Comparison of ENCODE assay signal across 10 mouse cellular contexts in genomic region chr11:118417496-118417895, GRCm38 (mm10). TPM values are rescaled to one million over a fixed set of nuclear protein-coding genes. Genes with fewer than 3 reads are reported as not detected.
A peak's percentile ranks its signal among the peaks of the same experiment; 100 is the strongest.
DNase-seq lines count a peak whose midpoint lies in the region; ATAC-seq and TF ChIP-seq lines count a peak whose summit lies in the region.
"Had no signal": no experiment of that assay in that cellular context is flagged by ENCODE, and none has a peak within 500 bp of the region (broad histone marks: within the 10 kb centered on the region; RNA-seq: fewer than 3 reads in every experiment).

No protein-coding gene starts in this region.

- peaks cover 2% of the 10 kb centered on the region; the same call in 1 of the 2 replicates for H3K27me3 ChIP-seq in heart, embryonic 13.5 days (replicated peaks)
- H3K27me3 ChIP-seq in heart, adult 2 months (ENCODE audit: control insufficient read depth, insufficient read depth, low read length): no peaks in the 10 kb centered on the region
- no peaks in the 10 kb centered on the region for H3K27me3 ChIP-seq in forebrain, postnatal 0 days (ENCODE audit: insufficient read depth, low read length)

- TF ChIP-seq CTCF in heart, adult 2 months (IDR thresholded peaks at IDR 0.05): no peak
- no peak for TF ChIP-seq CTCF in bone marrow, adult 2 months (IDR thresholded peaks at IDR 0.05; ENCODE audit: control insufficient read depth, insufficient read depth, low read length)
- TF ChIP-seq CTCF in forebrain, postnatal 0 days (IDR thresholded peaks at IDR 0.05; ENCODE audit: low read depth): no peak

- TF ChIP-seq EP300 in heart, adult 2 months (IDR thresholded peaks at IDR 0.05; ENCODE audit: insufficient read depth, low read depth, low read length): no peak

- peaks cover 3% of the 10 kb centered on the region for H3K79me2 ChIP-seq in heart, adult 2 months (replicated peaks; ENCODE audit: control insufficient read depth, insufficient read depth, low read length)
- peaks cover 62% of the 10 kb centered on the region for H3K79me2 ChIP-seq in macrophage (ENCODE audit: inconsistent target)

- H3K36me3 ChIP-seq in heart, embryonic 13.5 days: peaks cover 41% of the 10 kb centered on the region
- H3K36me3 ChIP-seq in heart, adult 2 months (ENCODE audit: control insufficient read depth, insufficient read depth, low read length): no peaks in the 10 kb centered on the region
- peaks cover 11% of the 10 kb centered on the region; the same call in 1 of the 2 replicates for H3K36me3 ChIP-seq in forebrain, postnatal 0 days (ENCODE audit: insufficient read depth)
- peaks cover 28% of the 10 kb centered on the region; the same call in 1 of the 2 replicates for H3K36me3 ChIP-seq in macrophage (ENCODE audit: inconsistent target)

- H3K9ac ChIP-seq in heart, embryonic 13.5 days: peak overlapping the region; percentile 99; the same call in 1 of the 2 replicates
- H3K9ac ChIP-seq in heart, adult 2 months (ENCODE audit: low read depth, low read length): no peak overlapping the region
- no peak overlapping the region for H3K9ac ChIP-seq in forebrain, postnatal 0 days

- intact Hi-C loops in heart, adult 2 months (cut with DNase I): no loop called here

- H3K4me1 ChIP-seq in heart, embryonic 13.5 days: peaks cover 26% of the 10 kb centered on the region
- H3K4me1 ChIP-seq in heart, adult 2 months (ENCODE audit: control insufficient read depth, insufficient read depth, low read length): peaks cover 18% of the 10 kb centered on the region
- peaks cover 6% of the 10 kb centered on the region for H3K4me1 ChIP-seq in bone marrow, adult 2 months (ENCODE audit: control insufficient read depth, insufficient read depth, low read length)
- peaks cover 9% of the 10 kb centered on the region for H3K4me1 ChIP-seq in forebrain, postnatal 0 days (ENCODE audit: insufficient read depth)

- WGBS in heart, embryonic 13.5 days: 88% methylated on average over 9 of the region's 9 CpGs
- 91% methylated on average over 9 of the region's 9 CpGs for WGBS in heart, adult 2 months
- 92% methylated on average over 9 of the region's 9 CpGs for WGBS in bone marrow, adult 2 months
- WGBS in forebrain, postnatal 0 days: 93% methylated on average over 9 of the region's 9 CpGs
- 88% methylated on average over 9 of the region's 9 CpGs for WGBS in macrophage (ENCODE audit: missing documents)

- no peak overlapping the region for H3K27ac ChIP-seq in heart, embryonic 13.5 days (replicated peaks)
- H3K27ac ChIP-seq in heart, adult 2 months: no peak overlapping the region
- no peak overlapping the region for H3K27ac ChIP-seq in bone marrow, adult 2 months (ENCODE audit: control insufficient read depth, insufficient read depth, low read depth, low read length, poor library complexity)
- H3K27ac ChIP-seq in forebrain, postnatal 0 days (ENCODE audit: low read depth, low read length): no peak overlapping the region
- 0 out of 2 replicates have a peak overlapping the region, but pooled peaks have one; percentile 63 for H3K27ac ChIP-seq in macrophage

- H3K9me3 ChIP-seq in heart, embryonic 13.5 days: no peaks in the 10 kb centered on the region
- no peaks in the 10 kb centered on the region for H3K9me3 ChIP-seq in forebrain, postnatal 0 days (ENCODE audit: low read length)

- no peak for ATAC-seq in heart, embryonic 13.5 days (ENCODE audit: extremely low read depth, insufficient number of reproducible peaks, low FRiP score, low TSS enrichment)
- ATAC-seq in forebrain, postnatal 0 days: no peak

- peak overlapping the region; percentile 92 for H3K4me2 ChIP-seq in heart, embryonic 13.5 days
- peak overlapping the region; percentile 84 for H3K4me2 ChIP-seq in forebrain, postnatal 0 days (ENCODE audit: low read depth)

- H3K4me3 ChIP-seq in heart, embryonic 13.5 days: no peak overlapping the region
- no peak overlapping the region; the same call in 1 of the 2 replicates for H3K4me3 ChIP-seq in heart, adult 2 months
- peak overlapping the region; percentile 22 for H3K4me3 ChIP-seq in bone marrow, adult 2 months (replicated peaks; ENCODE audit: control insufficient read depth, low read depth, low read length)
- peak overlapping the region; percentile 96; the same call in 1 of the 2 replicates for H3K4me3 ChIP-seq in forebrain, postnatal 0 days (ENCODE audit: low read depth, low read length)
- peak overlapping the region; percentile 85; the same call in 1 of the 2 replicates for H3K4me3 ChIP-seq in macrophage (ENCODE audit: inconsistent target)

- TF ChIP-seq POLR2A in heart, adult 2 months (IDR thresholded peaks at IDR 0.05; ENCODE audit: insufficient read depth, low read depth, low read length): no peak
- TF ChIP-seq POLR2A in bone marrow, adult 2 months (IDR thresholded peaks at IDR 0.05; ENCODE audit: borderline replicate concordance, control insufficient read depth, low read depth, low read length): no peak

- no peak for DNase-seq in heart, adult 2 months
- no peak for DNase-seq in forebrain, postnatal 0 days
- no peak for DNase-seq in thymus, postnatal 10 days (ENCODE audit: low spot score in 2 of 2)
- DNase-seq in cerebellum, adult 11 months: no peak
- no peak for DNase-seq in T-cell, adult 2 months (ENCODE audit: low spot score)
- DNase-seq: gastrocnemius, postnatal 36 days; lung, postnatal 4 days had no signal

RNA-seq across cellular contexts. Expression of gene Cant1, which starts 1.4 kb away (rescaled TPM):
- polyA plus RNA-seq in heart, embryonic 13.5 days (2015; fragmentation: Nextera tagmentation; extraction: Ambion mirVana): 18.9 and 19.1 TPM in 2 replicates
- 10 to 100 TPM; 17.7 to 18.2 TPM for total RNA-seq in heart, adult 2 months (2021)
- polyA plus RNA-seq in heart, adult 2 months (2012; rRNA removed): 21.6 and 23.4 TPM in 2 replicates
- polyA plus RNA-seq in bone marrow, adult 2 months (2011; ENCODE audit: insufficient read depth, insufficient read length, low replicate concordance, missing spikeins): 8.3 and 14.6 TPM in 2 replicates
- 38.6 and 52.4 TPM in 2 replicates for total RNA-seq in forebrain, postnatal 0 days (2014; rRNA removed)
- polyA plus RNA-seq in forebrain, postnatal 0 days (2015; fragmentation: Nextera tagmentation; extraction: Ambion mirVana): 27.8 and 31.6 TPM in 2 replicates
- 10 to 100 TPM; 14.6 to 66.9 (median 38.8) TPM for total RNA-seq in macrophage (2018; cell fraction: chromatin; rRNA removed)
- total RNA-seq in macrophage (2018; cell fraction: cytosol; rRNA removed): 10 to 100 TPM; 34.1 to 65.0 (median 51.3) TPM
- total RNA-seq in macrophage (2018; cell fraction: nucleus; rRNA removed): 100 to 1,000 TPM in 2 of 26 experiments, 10 to 100 TPM in 24; 28.3 to 108 (median 70.5) TPM
- polyA plus RNA-seq in macrophage (2018): 40.2 to 59.3 TPM (median 42.1 TPM) in 3 replicates

RNA-seq across cellular contexts. Expression of gene C1qtnf1, which starts 10.5 kb away (rescaled TPM):
- polyA plus RNA-seq in heart, embryonic 13.5 days (2015; fragmentation: Nextera tagmentation; extraction: Ambion mirVana): 5.5 and 7.1 TPM in 2 replicates
- total RNA-seq in heart, adult 2 months (2021): 10 to 100 TPM; 15.2 to 16.0 TPM
- polyA plus RNA-seq in heart, adult 2 months (2012; rRNA removed): 15.3 and 20.1 TPM in 2 replicates
- 1.5 and 1.8 TPM in 2 replicates for polyA plus RNA-seq in bone marrow, adult 2 months (2011; ENCODE audit: insufficient read depth, insufficient read length, low replicate concordance, missing spikeins)
- total RNA-seq in forebrain, postnatal 0 days (2014; rRNA removed): 5.1 and 8.5 TPM in 2 replicates
- 5.4 and 5.9 TPM in 2 replicates for polyA plus RNA-seq in forebrain, postnatal 0 days (2015; fragmentation: Nextera tagmentation; extraction: Ambion mirVana)
- 1 to 10 TPM in 1 of 26 experiments, under 1 TPM in 4, not detected in 21; 0.29 to 2.2 (median 0.38) TPM for total RNA-seq in macrophage (2018; cell fraction: chromatin; rRNA removed)
- total RNA-seq in macrophage (2018; cell fraction: cytosol; rRNA removed): 1 to 10 TPM in 10 of 26 experiments, under 1 TPM in 16; 0.40 to 2.6 (median 0.70) TPM
- total RNA-seq in macrophage (2018; cell fraction: nucleus; rRNA removed): 1 to 10 TPM in 12 of 26 experiments, under 1 TPM in 11, not detected in 3; 0.28 to 2.8 (median 1.1) TPM
- 0.12 to 1.2 TPM (median 0.82 TPM) in 3 replicates for polyA plus RNA-seq in macrophage (2018)

RNA-seq across cellular contexts. Expression of gene Lgals3bp, which starts 15.6 kb away (rescaled TPM):
- 7.3 and 8.8 TPM in 2 replicates for polyA plus RNA-seq in heart, embryonic 13.5 days (2015; fragmentation: Nextera tagmentation; extraction: Ambion mirVana)
- total RNA-seq in heart, adult 2 months (2021): 10 to 100 TPM; 20.2 to 28.6 TPM
- 112 and 121 TPM in 2 replicates for polyA plus RNA-seq in heart, adult 2 months (2012; rRNA removed)
- 43.9 and 52.7 TPM in 2 replicates for polyA plus RNA-seq in bone marrow, adult 2 months (2011; ENCODE audit: insufficient read depth, insufficient read length, low replicate concordance, missing spikeins)
- total RNA-seq in forebrain, postnatal 0 days (2014; rRNA removed): 15.5 and 15.6 TPM in 2 replicates
- polyA plus RNA-seq in forebrain, postnatal 0 days (2015; fragmentation: Nextera tagmentation; extraction: Ambion mirVana): 13.7 and 16.4 TPM in 2 replicates
- 100 to 1,000 TPM; 127 to 562 (median 307) TPM for total RNA-seq in macrophage (2018; cell fraction: chromatin; rRNA removed)
- 1,000 to 10,000 TPM in 23 of 26 experiments, 100 to 1,000 TPM in 3; 854 to 2,702 (median 1,648) TPM for total RNA-seq in macrophage (2018; cell fraction: cytosol; rRNA removed)
- total RNA-seq in macrophage (2018; cell fraction: nucleus; rRNA removed): 1,000 to 10,000 TPM in 15 of 26 experiments, 100 to 1,000 TPM in 11; 559 to 2,830 (median 1,334) TPM
- 1,136 to 1,462 TPM (median 1,417 TPM) in 3 replicates for polyA plus RNA-seq in macrophage (2018)

RNA-seq across cellular contexts. Expression of gene Engase, which starts 59.1 kb away (rescaled TPM):
- 4.4 and 5.0 TPM in 2 replicates for polyA plus RNA-seq in heart, embryonic 13.5 days (2015; fragmentation: Nextera tagmentation; extraction: Ambion mirVana)
- total RNA-seq in heart, adult 2 months (2021): 1 to 10 TPM; 4.4 to 5.4 TPM
- 5.2 and 7.3 TPM in 2 replicates for polyA plus RNA-seq in heart, adult 2 months (2012; rRNA removed)
- polyA plus RNA-seq in bone marrow, adult 2 months (2011; ENCODE audit: insufficient read depth, insufficient read length, low replicate concordance, missing spikeins): 7.4 and 15.0 TPM in 2 replicates
- 8.1 and 8.5 TPM in 2 replicates for total RNA-seq in forebrain, postnatal 0 days (2014; rRNA removed)
- 4.2 and 5.7 TPM in 2 replicates for polyA plus RNA-seq in forebrain, postnatal 0 days (2015; fragmentation: Nextera tagmentation; extraction: Ambion mirVana)
- 10 to 100 TPM in 11 of 26 experiments, 1 to 10 TPM in 10, under 1 TPM in 5; 0.21 to 41.0 (median 4.4) TPM for total RNA-seq in macrophage (2018; cell fraction: chromatin; rRNA removed)
- total RNA-seq in macrophage (2018; cell fraction: cytosol; rRNA removed): 10 to 100 TPM in 8 of 26 experiments, 1 to 10 TPM in 18; 1.8 to 16.9 (median 6.2) TPM
- total RNA-seq in macrophage (2018; cell fraction: nucleus; rRNA removed): 10 to 100 TPM in 7 of 26 experiments, 1 to 10 TPM in 19; 1.7 to 32.1 (median 5.7) TPM
- polyA plus RNA-seq in macrophage (2018): 4.8 to 22.0 TPM (median 7.1 TPM) in 3 replicates

Comparison
In these comparisons a context has a peak if more than half of its experiments do, and no peak if none do; other contexts are left out.
1. H3K4me3 ChIP-seq: peak in bone marrow, adult 2 months (single experiment), forebrain, postnatal 0 days (single experiment) and macrophage (single experiment); none in heart, embryonic 13.5 days (single experiment) and heart, adult 2 months (single experiment).